Mouse (Mus musculus) G1E (cell line): ENCODE measurements around the gene Sapcd1.

Experiments
- CTCF ChIP-seq: IDR thresholded peaks from 2 replicates; pipeline ENCODE4 v1.5.1; 2012; ENCODE audit warnings: low read depth, low read length, inconsistent platforms, mixed read lengths
- GATA1 ChIP-seq: IDR thresholded peaks from 2 replicates; pipeline ENCODE4 v1.6.1; 2012; ENCODE audit warnings: borderline replicate concordance, low read length, inconsistent platforms, mixed read lengths

- TF ChIP-seq GATA1, result no peak
- no peak for TF ChIP-seq CTCF
Observed at GRCm38 (mm10) chr17:35024691-35025488, 2.9 kb downstream of the Sapcd1 start.
